Mouse (Mus musculus) brown adipose tissue, adult 24 weeks (tissue): ENCODE data around the gene Agpat3. TPM values are rescaled to one million over a fixed set of nuclear protein-coding genes. Genes with fewer than 3 reads are reported as not detected.
A peak's percentile ranks its signal among the peaks of the same experiment; 100 is the strongest.

Experiments
- H3K27ac ChIP-seq: fragments of 200-500 bp; replicated peaks from 2 replicates; pipeline ENCODE4 v1.5.1; 2012; ENCODE audit warnings: low read depth, mild to moderate bottlenecking, low read length
- H3K4me1 ChIP-seq: fragments of 200-500 bp; 2 replicates; pipeline ENCODE4 v1.6.1; 2012; ENCODE audit warnings: low read length, mixed read lengths; ENCODE audit not compliant: control insufficient read depth, insufficient read depth, insufficient read length
- H3K4me3 ChIP-seq: fragments of 200-500 bp; 2 replicates; pipeline ENCODE4 v1.5.1; 2012; ENCODE audit warnings: low read depth, mild to moderate bottlenecking, low read length, moderate library complexity; ENCODE audit not compliant: insufficient read depth
- polyA plus RNA-seq: library from polyadenylated mRNA; stranded (reverse); fragments of >200 nt; gene quantifications from 2 replicates; pipeline ENCODE4 v1.2.4, GENCODE M21; 2012; ENCODE audit not compliant: missing spikeins, insufficient read depth, insufficient read length

Agpat3 gene
- polyA plus RNA-seq, 1 experiment: 311 TPM

DNA sequence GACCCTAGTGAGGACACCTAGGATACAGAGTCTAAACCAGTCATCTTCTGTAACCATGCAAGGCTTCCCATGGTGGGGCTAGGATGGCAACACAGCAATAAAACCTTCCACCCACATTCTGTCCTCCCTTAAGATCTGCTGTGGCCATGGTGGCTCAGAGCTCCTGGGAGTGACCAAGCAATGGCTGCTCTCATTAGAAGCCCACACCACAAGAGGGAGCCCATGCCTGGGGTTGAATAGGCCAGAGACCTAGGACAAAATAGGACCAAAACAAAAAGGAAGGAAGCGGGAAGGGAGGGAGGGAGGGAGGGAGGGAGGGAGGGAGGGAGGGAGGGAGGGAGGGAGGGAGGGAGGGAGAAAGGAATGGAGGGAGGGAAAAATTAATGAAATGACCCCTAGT lies 29.5 kb downstream of the Agpat3 start:
- Histone ChIP-seq H3K4me3 (no peak overlapping the region), H3K4me1 (peaks cover 4% of the 10 kb centered on the region; the same call in 1 of the 2 replicates), H3K27ac (peak overlapping the region; percentile 22; the same call in 1 of the 2 replicates)

- Histone ChIP-seq H3K4me3 (no peak overlapping the region), H3K27ac (no peak overlapping the region), H3K4me1 (peaks cover 4% of the 10 kb centered on the region)
Observed at GRCm38 (mm10) chr10:78321133-78321757, 31.0 kb downstream of the Agpat3 start.

DNA sequence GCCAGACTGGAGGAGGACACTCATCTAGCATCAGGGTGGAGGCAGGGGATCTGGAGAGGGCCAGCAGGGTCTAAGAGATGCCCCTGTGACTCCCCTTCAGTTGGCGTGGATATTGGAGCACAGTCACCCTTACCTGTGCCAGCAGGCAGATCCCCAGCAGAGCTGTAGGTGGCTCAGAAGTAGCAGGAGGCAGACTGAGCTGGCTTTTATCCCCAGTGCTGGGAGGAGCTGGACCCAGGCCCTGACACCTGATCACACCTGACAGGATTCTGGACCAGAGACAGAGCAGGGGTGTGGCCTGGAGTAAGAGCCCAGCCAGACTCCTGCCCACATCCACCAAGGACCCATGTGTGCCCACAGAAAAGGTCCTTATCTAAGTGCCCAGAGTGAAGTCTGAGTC lies 31.8 kb downstream of the Agpat3 start:
- H3K4me1 ChIP-seq: peaks cover 4% of the 10 kb centered on the region
- no peak overlapping the region for H3K27ac ChIP-seq
- H3K4me3 ChIP-seq: no peak overlapping the region

GRCm38 (mm10) chr10:78319940-78320339 lies 32.3 kb downstream of the Agpat3 start:
- Histone ChIP-seq H3K27ac (no peak overlapping the region), H3K4me1 (peaks cover 4% of the 10 kb centered on the region), H3K4me3 (no peak overlapping the region)

- Histone ChIP-seq H3K4me1 (peaks cover 3% of the 10 kb centered on the region; the same call in 1 of the 2 replicates), H3K27ac (no peak overlapping the region), H3K4me3 (no peak overlapping the region)
Observed at GRCm38 (mm10) chr10:78317270-78317923, 34.9 kb downstream of the Agpat3 start.

DNA sequence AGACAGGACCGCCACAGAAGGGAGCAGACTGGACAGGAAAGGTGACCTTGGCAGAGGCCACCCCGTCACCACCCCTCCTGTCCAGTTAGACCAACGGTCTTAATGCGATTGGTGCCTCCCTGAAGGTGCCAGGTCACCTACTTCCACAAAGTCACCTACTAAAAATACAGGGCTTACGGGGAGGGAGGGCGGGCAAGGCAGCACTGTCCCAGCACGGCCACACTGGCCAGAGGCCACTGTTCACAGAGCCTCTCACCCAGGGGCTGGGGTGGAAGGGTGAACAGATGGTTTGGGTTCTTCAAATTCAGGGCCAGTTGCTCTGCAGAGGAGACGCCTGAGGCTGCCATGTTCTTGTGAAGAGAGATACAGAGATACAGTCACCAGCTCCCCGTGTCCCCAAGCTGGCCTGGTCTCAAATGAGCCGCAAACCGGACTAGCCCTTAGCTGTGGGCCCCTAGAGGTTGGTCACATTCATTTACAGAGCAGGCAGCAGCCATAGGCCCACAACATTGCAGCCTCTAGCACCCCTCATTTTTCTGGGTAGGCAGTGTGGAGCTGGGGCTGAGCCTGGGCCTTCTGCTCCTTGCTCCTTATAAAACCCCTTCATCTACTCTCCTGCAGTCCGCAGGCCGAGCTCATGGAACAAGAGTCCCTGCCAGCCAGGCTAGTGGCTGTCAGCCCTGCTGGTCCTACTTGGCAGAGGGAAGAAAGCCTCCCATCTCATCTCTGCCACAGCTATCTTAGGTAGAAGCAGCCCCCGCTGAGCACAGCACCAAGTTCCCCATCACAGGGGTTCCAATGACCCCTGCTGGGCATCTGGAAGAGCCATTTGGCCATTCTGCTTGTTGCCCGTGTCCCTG lies 35.8 kb downstream of the Agpat3 start:
- peak overlapping the region; percentile 15; the same call in 1 of the 2 replicates for H3K27ac ChIP-seq

GRCm38 (mm10) chr10:78315145-78315544 lies 37.1 kb downstream of the Agpat3 start:
- H3K4me3 ChIP-seq: no peak overlapping the region
- H3K27ac ChIP-seq: no peak overlapping the region
- H3K4me1 ChIP-seq: peaks cover 17% of the 10 kb centered on the region

More for the DNA sequence above, 35.8 kb downstream of the Agpat3 start:
- H3K4me3 ChIP-seq: no peak overlapping the region
- peaks cover 11% of the 10 kb centered on the region for H3K4me1 ChIP-seq

GRCm38 (mm10) chr10:78311886-78312635 lies 40.2 kb downstream of the Agpat3 start:
- Histone ChIP-seq H3K4me1 (peaks cover 32% of the 10 kb centered on the region), H3K4me3 (no peak overlapping the region), H3K27ac (no peak overlapping the region)

GRCm38 (mm10) chr10:78310747-78311267 lies 41.5 kb downstream of the Agpat3 start:
- Histone ChIP-seq H3K27ac (peak overlapping the region; percentile 23; the same call in 1 of the 2 replicates), H3K4me1 (peaks cover 38% of the 10 kb centered on the region), H3K4me3 (no peak overlapping the region)

GRCm38 (mm10) chr10:78308617-78309016 lies 43.7 kb downstream of the Agpat3 start:
- Histone ChIP-seq H3K27ac (peak overlapping the region; percentile 5; the same call in 1 of the 2 replicates), H3K4me3 (no peak overlapping the region)

GRCm38 (mm10) chr10:78307391-78307790 lies 44.9 kb downstream of the Agpat3 start:
- H3K4me1 ChIP-seq: peaks cover 39% of the 10 kb centered on the region
- H3K27ac ChIP-seq: no peak overlapping the region

More at GRCm38 (mm10) chr10:78308617-78309016, 43.7 kb downstream of the Agpat3 start:
- H3K4me1 ChIP-seq: peaks cover 39% of the 10 kb centered on the region

DNA sequence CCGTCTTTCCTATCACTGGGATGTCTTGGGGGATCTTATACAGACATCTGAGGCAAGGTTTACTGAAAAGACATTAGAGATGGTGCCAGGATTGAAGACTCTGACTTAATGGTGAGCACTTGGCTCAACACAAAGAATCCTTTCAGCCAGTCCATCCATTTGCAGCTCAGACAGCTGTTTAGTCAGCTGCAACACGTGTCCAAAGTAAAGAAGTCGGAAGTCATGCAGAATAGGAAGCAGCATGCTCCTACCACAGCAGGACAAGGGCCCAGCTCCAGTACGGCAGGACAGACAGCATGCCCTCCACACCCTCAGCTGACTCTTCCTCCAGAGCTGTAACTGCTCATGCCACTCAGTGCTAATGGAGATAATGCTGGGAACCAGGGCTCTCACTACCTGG lies 46.3 kb downstream of the Agpat3 start:
- Histone ChIP-seq H3K4me1 (peaks cover 28% of the 10 kb centered on the region), H3K4me3 (no peak overlapping the region), H3K27ac (no peak overlapping the region)

More at GRCm38 (mm10) chr10:78307391-78307790, 44.9 kb downstream of the Agpat3 start:
- no peak overlapping the region for H3K4me3 ChIP-seq

GRCm38 (mm10) chr10:78304996-78305395 lies 47.3 kb downstream of the Agpat3 start:
- H3K4me1 ChIP-seq: peaks cover 25% of the 10 kb centered on the region
- no peak overlapping the region for H3K4me3 ChIP-seq
- no peak overlapping the region for H3K27ac ChIP-seq

- H3K4me3 ChIP-seq: no peak overlapping the region
- no peak overlapping the region for H3K27ac ChIP-seq
- H3K4me1 ChIP-seq: peaks cover 25% of the 10 kb centered on the region
Observed at GRCm38 (mm10) chr10:78303675-78304074, 48.6 kb downstream of the Agpat3 start.
